Mouse (Mus musculus) heart, postnatal 0 days (tissue): ENCODE measurements around the gene B4galnt4.

Experiments
- CTCF ChIP-seq: IDR thresholded peaks from 2 replicates; pipeline ENCODE4 v1.5.1; 2016; ENCODE audit warnings: antibody characterized with exemption, control low read depth, low read depth
- EP300 ChIP-seq: IDR thresholded peaks from 2 replicates; pipeline ENCODE4 v1.6.1; 2016; ENCODE audit warnings: antibody characterized with exemption, low read depth

DNA sequence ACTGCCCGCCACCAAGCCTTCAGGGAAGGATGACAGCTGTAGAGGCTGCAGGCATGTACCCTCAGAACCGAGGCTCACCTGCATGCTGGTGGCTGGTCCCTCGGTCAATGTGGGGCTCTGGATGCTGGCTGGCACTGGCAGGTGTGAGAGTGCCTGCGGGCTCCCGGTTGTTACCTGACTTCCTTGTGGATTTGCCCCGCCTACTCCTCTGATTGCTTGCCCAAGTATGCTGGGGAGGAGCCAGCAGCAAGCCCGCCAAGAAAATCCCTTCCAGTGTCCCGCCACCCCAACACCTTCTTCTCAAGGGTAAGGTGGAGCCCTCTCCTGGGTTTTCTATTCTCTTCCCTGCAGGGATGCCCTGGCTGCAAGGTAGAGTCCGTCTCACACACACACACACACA is 56.7 kb downstream of the B4galnt4 start, which contains the start of gene Ano9:
- TF ChIP-seq CTCF: no peak
- TF ChIP-seq EP300: no peak
